Mouse (Mus musculus): Measurements from ENCODE around the gene AA467197. TPM values are rescaled to one million over a fixed set of nuclear protein-coding genes. Genes with fewer than 3 reads are reported as not detected.

Gene AA467197
- polyA plus RNA-seq, 1 experiment from 2014 or later: 0.31 TPM

- no peak for ATAC-seq (replicated peaks)
Measured at GRCm38 (mm10) chr2:122652096-122653084, 15.6 kb downstream of the AA467197 start.

GRCm38 (mm10) chr2:122656052-122656451, 19.3 kb downstream of the AA467197 start:
- Histone ChIP-seq H3K9ac (no peak overlapping the region), H3K27ac (no peak overlapping the region), H3K27me3 (replicated peaks) (no peaks in the 10 kb centered on the region), H3K4me3 (no peak overlapping the region), H3K4me2 (no peak overlapping the region), H3K4me1 (no peaks in the 10 kb centered on the region), H3K36me3 (replicated peaks) (no peaks in the 10 kb centered on the region), H3K9me3 (no peaks in the 10 kb centered on the region)
- ATAC-seq (replicated peaks): no peak
- 64% methylated on average over 2 of the region's 2 CpGs for WGBS

More at GRCm38 (mm10) chr2:122652096-122653084, 15.6 kb downstream of the AA467197 start:
- Histone ChIP-seq H3K9me3 (no peaks in the 10 kb centered on the region), H3K4me3 (no peak overlapping the region), H3K36me3 (replicated peaks) (no peaks in the 10 kb centered on the region), H3K4me2 (no peak overlapping the region), H3K27me3 (replicated peaks) (no peaks in the 10 kb centered on the region), H3K4me1 (no peaks in the 10 kb centered on the region), H3K9ac (no peak overlapping the region), H3K27ac (no peak overlapping the region)
- 77% methylated on average over 17 of the region's 17 CpGs for WGBS

- Histone ChIP-seq H3K4me1 (no peaks in the 10 kb centered on the region), H3K4me3 (no peak overlapping the region), H3K27ac (no peak overlapping the region), H3K9me3 (no peaks in the 10 kb centered on the region), H3K4me2 (no peak overlapping the region), H3K9ac (no peak overlapping the region), H3K36me3 (replicated peaks) (no peaks in the 10 kb centered on the region), H3K27me3 (replicated peaks) (no peaks in the 10 kb centered on the region)
- WGBS: 60% methylated on average over 9 of the region's 9 CpGs
- no peak for ATAC-seq (replicated peaks)
Measured at GRCm38 (mm10) chr2:122656767-122657166, 20.0 kb downstream of the AA467197 start.

GRCm38 (mm10) chr2:122657707-122658524, 21.1 kb downstream of the AA467197 start:
- H3K4me2 ChIP-seq: no peak overlapping the region
- no peaks in the 10 kb centered on the region for H3K36me3 ChIP-seq (replicated peaks)
- ATAC-seq (replicated peaks): no peak
- no peak overlapping the region for H3K27ac ChIP-seq
- H3K9ac ChIP-seq: no peak overlapping the region
- H3K9me3 ChIP-seq: no peaks in the 10 kb centered on the region
- H3K4me1 ChIP-seq: no peaks in the 10 kb centered on the region
- 91% methylated on average over 11 of the region's 11 CpGs for WGBS
- H3K27me3 ChIP-seq (replicated peaks): no peaks in the 10 kb centered on the region
- no peak overlapping the region for H3K4me3 ChIP-seq

GRCm38 (mm10) chr2:122659825-122660224, 23.0 kb downstream of the AA467197 start:
- H3K27me3 ChIP-seq (replicated peaks): no peaks in the 10 kb centered on the region
- H3K4me1 ChIP-seq: no peaks in the 10 kb centered on the region
- H3K4me3 ChIP-seq: no peak overlapping the region
- no peaks in the 10 kb centered on the region for H3K36me3 ChIP-seq (replicated peaks)
- no peak overlapping the region for H3K9ac ChIP-seq
- WGBS: 89% methylated on average over 7 of the region's 7 CpGs
- no peak for ATAC-seq (replicated peaks)
- no peak overlapping the region for H3K27ac ChIP-seq
- H3K4me2 ChIP-seq: no peak overlapping the region
- no peaks in the 10 kb centered on the region for H3K9me3 ChIP-seq

GRCm38 (mm10) chr2:122665253-122665972, 28.6 kb downstream of the AA467197 start:
- no peaks in the 10 kb centered on the region for H3K9me3 ChIP-seq
- no peaks in the 10 kb centered on the region for H3K4me1 ChIP-seq
- no peak overlapping the region for H3K9ac ChIP-seq
- H3K4me3 ChIP-seq: no peak overlapping the region
- H3K27ac ChIP-seq: no peak overlapping the region
- H3K4me2 ChIP-seq: no peak overlapping the region
- 66% methylated on average over 6 of the region's 6 CpGs for WGBS
- no peak for ATAC-seq (replicated peaks)
- no peaks in the 10 kb centered on the region for H3K36me3 ChIP-seq (replicated peaks)
- no peaks in the 10 kb centered on the region for H3K27me3 ChIP-seq (replicated peaks)

- Histone ChIP-seq H3K27ac (no peak overlapping the region), H3K9me3 (no peaks in the 10 kb centered on the region), H3K36me3 (replicated peaks) (no peaks in the 10 kb centered on the region), H3K4me1 (no peaks in the 10 kb centered on the region), H3K27me3 (replicated peaks) (no peaks in the 10 kb centered on the region), H3K4me3 (no peak overlapping the region), H3K9ac (no peak overlapping the region), H3K4me2 (no peak overlapping the region)
- 52% methylated on average over 12 of the region's 12 CpGs for WGBS
- ATAC-seq (replicated peaks): no peak
Measured at GRCm38 (mm10) chr2:122665973-122666875, 29.4 kb downstream of the AA467197 start.

- Histone ChIP-seq H3K4me1 (no peaks in the 10 kb centered on the region), H3K27me3 (replicated peaks) (no peaks in the 10 kb centered on the region), H3K9me3 (no peaks in the 10 kb centered on the region), H3K9ac (no peak overlapping the region), H3K36me3 (replicated peaks) (no peaks in the 10 kb centered on the region), H3K4me2 (no peak overlapping the region), H3K4me3 (no peak overlapping the region), H3K27ac (no peak overlapping the region)
- 45% methylated on average over 5 of the region's 5 CpGs for WGBS
- no peak for ATAC-seq (replicated peaks)
Measured at GRCm38 (mm10) chr2:122667856-122668255, 31.1 kb downstream of the AA467197 start.

- H3K4me3 ChIP-seq: no peak overlapping the region
- no peaks in the 10 kb centered on the region for H3K9me3 ChIP-seq
- WGBS: 78% methylated on average over 5 of the region's 5 CpGs
- H3K27me3 ChIP-seq (replicated peaks): no peaks in the 10 kb centered on the region
- H3K4me1 ChIP-seq: no peaks in the 10 kb centered on the region
- no peak for ATAC-seq (replicated peaks)
- no peak overlapping the region for H3K4me2 ChIP-seq
- H3K9ac ChIP-seq: no peak overlapping the region
- no peaks in the 10 kb centered on the region for H3K36me3 ChIP-seq (replicated peaks)
- H3K27ac ChIP-seq: no peak overlapping the region
Measured at GRCm38 (mm10) chr2:122671714-122672113, 34.9 kb downstream of the AA467197 start.

- H3K4me2 ChIP-seq: no peak overlapping the region
- no peak for ATAC-seq (replicated peaks)
- no peaks in the 10 kb centered on the region for H3K9me3 ChIP-seq
- H3K4me3 ChIP-seq: no peak overlapping the region
- no peak overlapping the region for H3K9ac ChIP-seq
- H3K36me3 ChIP-seq (replicated peaks): no peaks in the 10 kb centered on the region
- no peak overlapping the region for H3K27ac ChIP-seq
- WGBS: 71% methylated on average over 5 of the region's 5 CpGs
- no peaks in the 10 kb centered on the region for H3K27me3 ChIP-seq (replicated peaks)
- no peaks in the 10 kb centered on the region for H3K4me1 ChIP-seq
Measured at GRCm38 (mm10) chr2:122672841-122673240, 36.1 kb downstream of the AA467197 start.

- H3K9ac ChIP-seq: no peak overlapping the region
- WGBS: 92% methylated on average over 2 of the region's 2 CpGs
- no peaks in the 10 kb centered on the region for H3K27me3 ChIP-seq (replicated peaks)
- no peak overlapping the region for H3K4me2 ChIP-seq
- H3K9me3 ChIP-seq: no peaks in the 10 kb centered on the region
- H3K27ac ChIP-seq: no peak overlapping the region
- no peak overlapping the region for H3K4me3 ChIP-seq
- no peaks in the 10 kb centered on the region for H3K4me1 ChIP-seq
- no peak for ATAC-seq (replicated peaks)
- no peaks in the 10 kb centered on the region for H3K36me3 ChIP-seq (replicated peaks)
Measured at GRCm38 (mm10) chr2:122675126-122675525, 38.3 kb downstream of the AA467197 start.

Measured in midbrain, embryonic 15.5 days (tissue).